Mouse (Mus musculus): ENCODE measurements around the gene Faiml. TPM values are rescaled to one million over a fixed set of nuclear protein-coding genes. Genes with fewer than 3 reads are reported as not detected.

The Faiml gene
- polyA plus RNA-seq (2011; ENCODE audit: insufficient read length, low read depth, missing spikeins), result not detected in 2 replicates

GRCm38 (mm10) chr9:99237139-99237538 is at the start of gene Faiml:
Gene Faiml, minus strand, starts transcription at chr9:99237239.
- Histone ChIP-seq H3K4me1 (ENCODE audit: control insufficient read depth, insufficient read depth, low read length) (no peaks in the 10 kb centered on the region), H3K27ac (ENCODE audit: insufficient read depth, low read length) (no peak within 1 kb of the TSS), H3K4me3 (ENCODE audit: insufficient read depth, low read length) (no peak within 1 kb of the TSS)
- no peak for TF ChIP-seq POLR2A (IDR thresholded peaks at IDR 0.05; ENCODE audit: low read depth, low read length)
- TF ChIP-seq CTCF (IDR thresholded peaks at IDR 0.05; ENCODE audit: borderline replicate concordance, insufficient read depth, low read length), result no peak

GRCm38 (mm10) chr9:99258891-99259290 is 21.9 kb upstream of the Faiml start:
- Histone ChIP-seq H3K27ac (ENCODE audit: insufficient read depth, low read length) (no peak overlapping the region), H3K4me3 (ENCODE audit: insufficient read depth, low read length) (no peak overlapping the region), H3K4me1 (ENCODE audit: control insufficient read depth, insufficient read depth, low read length) (no peaks in the 10 kb centered on the region)
- TF ChIP-seq CTCF (IDR thresholded peaks at IDR 0.05; ENCODE audit: borderline replicate concordance, insufficient read depth, low read length) (no peak), POLR2A (IDR thresholded peaks at IDR 0.05; ENCODE audit: low read depth, low read length) (no peak)

- TF ChIP-seq POLR2A (IDR thresholded peaks at IDR 0.05; ENCODE audit: low read depth, low read length), result no peak
- no peak for TF ChIP-seq CTCF (IDR thresholded peaks at IDR 0.05; ENCODE audit: borderline replicate concordance, insufficient read depth, low read length)
- H3K4me3 ChIP-seq (ENCODE audit: insufficient read depth, low read length), result no peak overlapping the region
- H3K4me1 ChIP-seq (ENCODE audit: control insufficient read depth, insufficient read depth, low read length), result no peaks in the 10 kb centered on the region
- H3K27ac ChIP-seq (ENCODE audit: insufficient read depth, low read length), result no peak overlapping the region
Measured at GRCm38 (mm10) chr9:99256821-99257220, 19.8 kb upstream of the Faiml start.

- Histone ChIP-seq H3K4me1 (ENCODE audit: control insufficient read depth, insufficient read depth, low read length) (no peaks in the 10 kb centered on the region), H3K27ac (ENCODE audit: insufficient read depth, low read length) (no peak overlapping the region), H3K4me3 (ENCODE audit: insufficient read depth, low read length) (no peak overlapping the region)
- TF ChIP-seq POLR2A (IDR thresholded peaks at IDR 0.05; ENCODE audit: low read depth, low read length) (no peak), CTCF (IDR thresholded peaks at IDR 0.05; ENCODE audit: borderline replicate concordance, insufficient read depth, low read length) (no peak)
Measured at GRCm38 (mm10) chr9:99256206-99256605, 19.2 kb upstream of the Faiml start.

- H3K4me3 ChIP-seq (ENCODE audit: insufficient read depth, low read length), result no peak overlapping the region
- no peak for TF ChIP-seq POLR2A (IDR thresholded peaks at IDR 0.05; ENCODE audit: low read depth, low read length)
- TF ChIP-seq CTCF (IDR thresholded peaks at IDR 0.05; ENCODE audit: borderline replicate concordance, insufficient read depth, low read length), result no peak
- H3K4me1 ChIP-seq (ENCODE audit: control insufficient read depth, insufficient read depth, low read length), result no peaks in the 10 kb centered on the region
Measured at GRCm38 (mm10) chr9:99253861-99254260, 16.8 kb upstream of the Faiml start.

GRCm38 (mm10) chr9:99248906-99249305 is 11.9 kb upstream of the Faiml start:
- Histone ChIP-seq H3K4me3 (ENCODE audit: insufficient read depth, low read length) (no peak overlapping the region), H3K4me1 (ENCODE audit: control insufficient read depth, insufficient read depth, low read length) (no peaks in the 10 kb centered on the region), H3K27ac (ENCODE audit: insufficient read depth, low read length) (no peak overlapping the region)
- TF ChIP-seq CTCF (IDR thresholded peaks at IDR 0.05; ENCODE audit: borderline replicate concordance, insufficient read depth, low read length) (no peak), POLR2A (IDR thresholded peaks at IDR 0.05; ENCODE audit: low read depth, low read length) (no peak)

More at GRCm38 (mm10) chr9:99253861-99254260, 16.8 kb upstream of the Faiml start:
- H3K27ac ChIP-seq (ENCODE audit: insufficient read depth, low read length), result no peak overlapping the region

- no peak overlapping the region for H3K4me3 ChIP-seq (ENCODE audit: insufficient read depth, low read length)
- H3K4me1 ChIP-seq (ENCODE audit: control insufficient read depth, insufficient read depth, low read length), result no peaks in the 10 kb centered on the region
- no peak for TF ChIP-seq CTCF (IDR thresholded peaks at IDR 0.05; ENCODE audit: borderline replicate concordance, insufficient read depth, low read length)
- no peak for TF ChIP-seq POLR2A (IDR thresholded peaks at IDR 0.05; ENCODE audit: low read depth, low read length)
- no peak overlapping the region for H3K27ac ChIP-seq (ENCODE audit: insufficient read depth, low read length)
Measured at GRCm38 (mm10) chr9:99248304-99248703, 11.3 kb upstream of the Faiml start.

GRCm38 (mm10) chr9:99243895-99244293 is 6.9 kb upstream of the Faiml start:
- no peaks in the 10 kb centered on the region for H3K4me1 ChIP-seq (ENCODE audit: control insufficient read depth, insufficient read depth, low read length)
- TF ChIP-seq CTCF (IDR thresholded peaks at IDR 0.05; ENCODE audit: borderline replicate concordance, insufficient read depth, low read length) (no peak), POLR2A (IDR thresholded peaks at IDR 0.05; ENCODE audit: low read depth, low read length) (no peak)
- no peak overlapping the region for H3K27ac ChIP-seq (ENCODE audit: insufficient read depth, low read length)
- peak overlapping the region; percentile 80 for H3K4me3 ChIP-seq (ENCODE audit: insufficient read depth, low read length)

- Histone ChIP-seq H3K4me3 (ENCODE audit: insufficient read depth, low read length) (peak within 1 kb of the TSS; percentile 80), H3K27ac (ENCODE audit: insufficient read depth, low read length) (no peak within 1 kb of the TSS), H3K4me1 (ENCODE audit: control insufficient read depth, insufficient read depth, low read length) (no peaks in the 10 kb centered on the region)
- TF ChIP-seq POLR2A (IDR thresholded peaks at IDR 0.05; ENCODE audit: low read depth, low read length) (peak; percentile 66), CTCF (IDR thresholded peaks at IDR 0.05; ENCODE audit: borderline replicate concordance, insufficient read depth, low read length) (no peak)
Measured at GRCm38 (mm10) chr9:99243190-99243894, 6.3 kb upstream of the Faiml start, which contains the start of gene Cep70. Gene Cep70, plus strand, starts transcription at chr9:99243367.

GRCm38 (mm10) chr9:99242533-99243189 is 5.6 kb upstream of the Faiml start:
- no peak overlapping the region for H3K27ac ChIP-seq (ENCODE audit: insufficient read depth, low read length)

More at GRCm38 (mm10) chr9:99242533-99243189, 5.6 kb upstream of the Faiml start:
- Histone ChIP-seq H3K4me1 (ENCODE audit: control insufficient read depth, insufficient read depth, low read length) (no peaks in the 10 kb centered on the region), H3K4me3 (ENCODE audit: insufficient read depth, low read length) (peak overlapping the region; percentile 80)
- TF ChIP-seq POLR2A (IDR thresholded peaks at IDR 0.05; ENCODE audit: low read depth, low read length) (no peak), CTCF (IDR thresholded peaks at IDR 0.05; ENCODE audit: borderline replicate concordance, insufficient read depth, low read length) (no peak)

Measured in embryonic fibroblast, embryonic 13.5 days (primary cell).